Mouse (Mus musculus): ENCODE measurements around the gene Lck. TPM values are rescaled to one million over a fixed set of nuclear protein-coding genes. Genes with fewer than 3 reads are reported as not detected.
A peak's percentile ranks its signal among the peaks of the same experiment; 100 is the strongest.
"Not testable (repeated sequence)": the region's sequence is repeated elsewhere in the genome, so short reads cannot be mapped to it uniquely, and the experiment has no call there.

The Lck gene
- polyA plus RNA-seq, 1 experiment from 2014 or later, result 10.5 TPM

DNA sequence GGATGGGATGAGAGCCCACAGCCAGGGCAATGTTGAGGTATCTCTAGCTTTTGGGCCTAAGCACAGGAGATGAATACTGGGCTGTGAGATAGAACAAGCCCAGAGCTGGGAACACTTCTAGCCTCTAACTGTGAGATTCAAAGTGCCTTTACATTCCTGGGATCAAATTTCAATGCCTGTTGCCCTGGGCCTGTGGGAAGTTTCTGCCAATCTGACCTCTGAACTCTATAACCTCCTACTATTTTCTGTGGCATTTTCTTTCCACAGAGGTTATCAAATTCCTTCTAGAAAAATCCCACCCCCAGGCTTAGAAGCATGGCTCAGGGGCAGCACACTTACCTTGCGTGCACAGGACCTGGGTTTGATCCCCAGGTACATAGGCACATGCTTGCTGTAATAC, 23.1 kb downstream of the Lck start:
- H3K9me3 ChIP-seq (ENCODE audit: control insufficient read depth, low read length), result no peaks in the 10 kb centered on the region

DNA sequence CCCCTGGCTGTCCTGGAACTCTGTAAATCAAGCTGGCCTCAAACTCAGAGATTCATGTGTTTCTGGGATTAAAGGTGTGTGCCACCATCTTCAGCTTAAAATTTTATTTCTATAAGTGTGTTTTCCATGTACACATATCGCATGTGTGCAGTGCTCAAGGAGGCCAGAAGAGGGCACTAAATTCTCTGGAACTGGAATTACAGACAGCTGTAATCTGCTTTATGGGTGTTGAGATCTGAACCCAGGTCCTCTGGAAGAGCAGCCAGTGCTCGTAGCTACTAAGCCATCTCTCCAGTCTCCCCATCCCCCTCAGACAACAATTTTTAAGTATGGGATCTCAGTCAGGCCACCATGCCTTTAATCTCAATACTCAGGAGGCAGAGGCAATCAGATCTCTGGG, 24.1 kb downstream of the Lck start:
- Histone ChIP-seq H3K9ac (replicated peaks; ENCODE audit: low read depth, low read length) (no peak overlapping the region), H3K4me2 (ENCODE audit: low read depth, low read length) (no peak overlapping the region), H3K36me3 (ENCODE audit: control insufficient read depth, insufficient read depth, low read length) (no peaks in the 10 kb centered on the region), H3K27ac (ENCODE audit: low read depth, low read length) (no peak overlapping the region), H3K4me3 (ENCODE audit: low read depth, low read length) (no peak overlapping the region), H3K9me3 (ENCODE audit: control insufficient read depth, low read length) (no peaks in the 10 kb centered on the region), H3K27me3 (ENCODE audit: control insufficient read depth, insufficient read depth, low read length) (no peaks in the 10 kb centered on the region), H3K4me1 (ENCODE audit: control insufficient read depth, insufficient read depth, low read length) (no peaks in the 10 kb centered on the region)
- no peak for ATAC-seq (ENCODE audit: low read depth)
- 94% methylated on average over 2 of the region's 2 CpGs for WGBS

More for the DNA sequence above, 23.1 kb downstream of the Lck start:
- no peaks in the 10 kb centered on the region for H3K36me3 ChIP-seq (ENCODE audit: control insufficient read depth, insufficient read depth, low read length)
- no peak overlapping the region for H3K27ac ChIP-seq (ENCODE audit: low read depth, low read length)
- no peaks in the 10 kb centered on the region; the same call in 1 of the 2 replicates for H3K4me1 ChIP-seq (ENCODE audit: control insufficient read depth, insufficient read depth, low read length)
- WGBS, result 90% methylated on average over 1 of the region's 1 CpGs
- no peaks in the 10 kb centered on the region for H3K27me3 ChIP-seq (ENCODE audit: control insufficient read depth, insufficient read depth, low read length)
- H3K9ac ChIP-seq (replicated peaks; ENCODE audit: low read depth, low read length), result no peak overlapping the region
- no peak overlapping the region for H3K4me2 ChIP-seq (ENCODE audit: low read depth, low read length)
- no peak overlapping the region for H3K4me3 ChIP-seq (ENCODE audit: low read depth, low read length)
- ATAC-seq (ENCODE audit: low read depth), result no peak

DNA sequence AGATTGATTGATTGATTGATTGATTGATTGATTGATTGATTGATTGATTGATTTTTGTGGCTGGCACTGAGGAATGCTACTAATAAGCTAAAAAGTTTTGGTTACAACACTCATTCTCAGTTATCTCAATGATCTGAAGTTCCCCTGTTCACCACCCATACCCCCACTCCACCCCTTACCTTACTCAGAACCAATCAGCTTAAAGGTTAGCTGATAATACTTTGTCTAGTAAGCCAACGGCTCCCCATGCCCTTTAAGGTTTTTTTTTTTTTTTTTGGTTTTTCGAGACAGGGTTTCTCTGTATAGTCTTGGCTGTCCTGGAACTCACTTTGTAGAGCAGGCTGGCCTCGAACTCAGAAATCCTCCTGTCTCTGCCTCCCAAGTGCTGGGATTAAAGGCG, 25.8 kb downstream of the Lck start:
- not testable (repeated sequence) for H3K27ac ChIP-seq (ENCODE audit: low read depth, low read length); H3K36me3 ChIP-seq (ENCODE audit: control insufficient read depth, insufficient read depth, low read length); H3K4me1 ChIP-seq (ENCODE audit: control insufficient read depth, insufficient read depth, low read length); H3K27me3 ChIP-seq (ENCODE audit: control insufficient read depth, insufficient read depth, low read length); ATAC-seq (ENCODE audit: low read depth); H3K9me3 ChIP-seq (ENCODE audit: control insufficient read depth, low read length); H3K4me2 ChIP-seq (ENCODE audit: low read depth, low read length); H3K4me3 ChIP-seq (ENCODE audit: low read depth, low read length); H3K9ac ChIP-seq (replicated peaks; ENCODE audit: low read depth, low read length)
- 93% methylated on average over 4 of the region's 4 CpGs for WGBS

DNA sequence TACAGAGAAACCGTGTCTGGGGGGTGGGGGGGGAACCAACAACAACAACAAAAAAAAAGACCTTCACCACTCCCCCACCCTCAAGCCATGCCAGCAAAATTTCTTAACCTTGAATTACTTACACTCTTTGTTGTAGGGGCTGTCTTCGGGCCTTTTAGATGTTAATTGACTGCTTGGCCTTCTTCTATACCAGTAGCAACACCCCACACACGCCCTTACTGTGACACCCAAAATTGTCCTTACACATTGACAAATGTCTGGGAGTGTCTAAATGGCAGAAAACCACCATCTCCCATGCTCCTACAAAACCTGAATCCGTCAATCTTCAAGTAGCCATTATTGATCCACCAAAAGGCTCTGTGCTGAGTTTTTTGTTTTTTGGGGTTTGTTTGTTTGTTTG, 29.3 kb downstream of the Lck start:
- 80% methylated on average over 4 of the region's 4 CpGs for WGBS
- Histone ChIP-seq H3K27me3 (ENCODE audit: control insufficient read depth, insufficient read depth, low read length) (no peaks in the 10 kb centered on the region), H3K4me1 (ENCODE audit: control insufficient read depth, insufficient read depth, low read length) (peaks cover 13% of the 10 kb centered on the region), H3K36me3 (ENCODE audit: control insufficient read depth, insufficient read depth, low read length) (no peaks in the 10 kb centered on the region), H3K27ac (ENCODE audit: low read depth, low read length) (peak overlapping the region; percentile 28; the same call in 1 of the 2 replicates), H3K9ac (replicated peaks; ENCODE audit: low read depth, low read length) (no peak overlapping the region), H3K4me2 (ENCODE audit: low read depth, low read length) (no peak overlapping the region), H3K9me3 (ENCODE audit: control insufficient read depth, low read length) (no peaks in the 10 kb centered on the region), H3K4me3 (ENCODE audit: low read depth, low read length) (no peak overlapping the region)
- no peak for ATAC-seq (ENCODE audit: low read depth)

- Histone ChIP-seq H3K4me1 (ENCODE audit: control insufficient read depth, insufficient read depth, low read length) (peaks cover 13% of the 10 kb centered on the region), H3K27ac (ENCODE audit: low read depth, low read length) (peak within 1 kb of the TSS; percentile 71), H3K9me3 (ENCODE audit: control insufficient read depth, low read length) (no peaks in the 10 kb centered on the region), H3K27me3 (ENCODE audit: control insufficient read depth, insufficient read depth, low read length) (no peaks in the 10 kb centered on the region), H3K4me3 (ENCODE audit: low read depth, low read length) (peak within 1 kb of the TSS; percentile 66), H3K4me2 (ENCODE audit: low read depth, low read length) (peak within 1 kb of the TSS; percentile 76), H3K36me3 (ENCODE audit: control insufficient read depth, insufficient read depth, low read length) (no peaks in the 10 kb centered on the region), H3K9ac (replicated peaks; ENCODE audit: low read depth, low read length) (peak within 1 kb of the TSS; percentile 63)
- peak; percentile 98 for ATAC-seq (ENCODE audit: low read depth)
- WGBS, result under 1% methylated on average over 42 of the region's 46 CpGs
These were observed 30.8 kb downstream of the Lck start, which contains the start of gene Hdac1 for GRCm38 (mm10) chr4:129542592-129543141. Hdac1 (minus strand) TSS chr4:129542713.

DNA sequence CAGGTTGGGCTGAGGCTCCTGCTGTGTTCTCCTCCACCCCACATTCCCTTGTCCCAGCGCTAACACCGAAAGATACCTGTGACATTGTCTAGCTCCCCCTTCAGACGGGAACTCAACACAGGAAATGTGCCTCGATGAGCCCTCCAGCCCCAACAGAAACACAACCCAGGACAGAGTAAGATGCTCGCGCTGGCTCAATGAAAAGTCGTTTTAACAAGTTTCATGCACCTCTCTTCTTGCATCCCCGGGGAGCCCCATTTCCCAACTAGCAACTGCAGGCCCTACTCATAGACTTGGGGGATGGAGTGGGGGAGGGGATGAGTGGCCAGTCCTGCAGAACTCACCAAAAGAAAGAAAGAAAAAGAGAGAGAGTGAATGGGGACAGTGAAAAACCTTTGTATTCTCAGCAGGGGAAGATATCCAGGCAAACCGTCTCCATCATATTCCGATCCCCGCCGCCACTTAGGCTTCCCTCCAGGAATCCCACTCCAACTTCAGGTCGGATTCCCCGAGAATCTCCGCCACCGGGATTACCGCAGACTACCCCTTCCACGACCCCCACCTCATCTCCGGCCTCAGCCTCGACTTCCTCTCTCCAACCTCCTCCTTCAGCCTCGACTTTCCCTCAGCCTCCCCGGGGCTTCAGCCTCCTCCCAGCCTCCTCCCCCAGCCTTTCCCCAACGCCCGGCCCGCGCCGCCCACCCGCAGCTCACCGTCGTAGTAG, 31.4 kb downstream of the Lck start:
- Histone ChIP-seq H3K9me3 (ENCODE audit: control insufficient read depth, low read length) (no peaks in the 10 kb centered on the region), H3K9ac (replicated peaks; ENCODE audit: low read depth, low read length) (peak overlapping the region; percentile 63), H3K4me2 (ENCODE audit: low read depth, low read length) (peak overlapping the region; percentile 76), H3K27me3 (ENCODE audit: control insufficient read depth, insufficient read depth, low read length) (no peaks in the 10 kb centered on the region), H3K4me3 (ENCODE audit: low read depth, low read length) (peak overlapping the region; percentile 66), H3K27ac (ENCODE audit: low read depth, low read length) (peak overlapping the region; percentile 71; the same call in 1 of the 2 replicates), H3K4me1 (ENCODE audit: control insufficient read depth, insufficient read depth, low read length) (peaks cover 13% of the 10 kb centered on the region), H3K36me3 (ENCODE audit: control insufficient read depth, insufficient read depth, low read length) (no peaks in the 10 kb centered on the region)
- ATAC-seq (ENCODE audit: low read depth), result peak; percentile 47; the same call in 1 of the 2 replicates
- WGBS, result under 1% methylated on average over 30 of the region's 30 CpGs

GRCm38 (mm10) chr4:129540012-129540411, 33.4 kb downstream of the Lck start:
- WGBS, result 92% methylated on average over 6 of the region's 6 CpGs
- Histone ChIP-seq H3K27ac (ENCODE audit: low read depth, low read length) (no peak overlapping the region), H3K4me3 (ENCODE audit: low read depth, low read length) (no peak overlapping the region), H3K9ac (replicated peaks; ENCODE audit: low read depth, low read length) (no peak overlapping the region), H3K9me3 (ENCODE audit: control insufficient read depth, low read length) (no peaks in the 10 kb centered on the region), H3K4me1 (ENCODE audit: control insufficient read depth, insufficient read depth, low read length) (peaks cover 13% of the 10 kb centered on the region), H3K27me3 (ENCODE audit: control insufficient read depth, insufficient read depth, low read length) (no peaks in the 10 kb centered on the region), H3K4me2 (ENCODE audit: low read depth, low read length) (no peak overlapping the region), H3K36me3 (ENCODE audit: control insufficient read depth, insufficient read depth, low read length) (no peaks in the 10 kb centered on the region)
- ATAC-seq (ENCODE audit: low read depth), result no peak

GRCm38 (mm10) chr4:129528901-129529300, 44.5 kb downstream of the Lck start:
- not testable (repeated sequence) for H3K9me3 ChIP-seq (ENCODE audit: control insufficient read depth, low read length); ATAC-seq (ENCODE audit: low read depth); H3K27me3 ChIP-seq (ENCODE audit: control insufficient read depth, insufficient read depth, low read length); H3K4me3 ChIP-seq (ENCODE audit: low read depth, low read length); H3K4me1 ChIP-seq (ENCODE audit: control insufficient read depth, insufficient read depth, low read length); H3K4me2 ChIP-seq (ENCODE audit: low read depth, low read length); H3K27ac ChIP-seq (ENCODE audit: low read depth, low read length); H3K9ac ChIP-seq (replicated peaks; ENCODE audit: low read depth, low read length)
- peaks cover 31% of the 10 kb centered on the region for H3K36me3 ChIP-seq (ENCODE audit: control insufficient read depth, insufficient read depth, low read length)
- WGBS, result 95% methylated on average over 5 of the region's 6 CpGs

DNA sequence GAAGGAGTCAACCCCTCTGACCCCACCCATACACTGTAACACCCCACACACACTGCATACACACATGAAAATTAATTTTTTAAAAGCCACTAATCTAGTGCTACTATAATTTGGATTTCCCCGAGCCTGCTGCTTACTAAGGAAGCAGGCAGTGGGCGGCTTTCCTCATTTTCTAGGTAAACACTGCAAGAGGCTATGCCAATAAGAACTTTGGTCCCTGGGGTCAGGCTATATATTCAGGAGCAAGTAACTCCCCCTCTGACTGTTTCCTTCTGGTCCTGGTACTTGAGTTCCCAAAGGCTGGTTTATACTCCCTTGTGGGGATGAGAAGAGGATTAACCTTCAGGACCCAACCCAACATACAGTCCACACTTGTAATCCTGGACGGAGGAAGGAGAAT, 47.6 kb downstream of the Lck start:
- no peaks in the 10 kb centered on the region for H3K9me3 ChIP-seq (ENCODE audit: control insufficient read depth, low read length)
- no peak overlapping the region for H3K27ac ChIP-seq (ENCODE audit: low read depth, low read length)
- WGBS, result 96% methylated on average over 3 of the region's 3 CpGs
- no peak overlapping the region for H3K9ac ChIP-seq (replicated peaks; ENCODE audit: low read depth, low read length)
- ATAC-seq (ENCODE audit: low read depth), result no peak
- H3K4me3 ChIP-seq (ENCODE audit: low read depth, low read length), result no peak overlapping the region
- H3K36me3 ChIP-seq (ENCODE audit: control insufficient read depth, insufficient read depth, low read length), result peaks cover 49% of the 10 kb centered on the region
- H3K4me2 ChIP-seq (ENCODE audit: low read depth, low read length), result no peak overlapping the region
- no peaks in the 10 kb centered on the region for H3K4me1 ChIP-seq (ENCODE audit: control insufficient read depth, insufficient read depth, low read length)
- H3K27me3 ChIP-seq (ENCODE audit: control insufficient read depth, insufficient read depth, low read length), result no peaks in the 10 kb centered on the region

Measured in neural tube, embryonic 14.5 days (tissue).